Mouse (Mus musculus) megakaryocyte-erythroid progenitor cell, adult 5-6 weeks (primary cell): ENCODE data around the gene Gpc1. TPM values are rescaled to one million over a fixed set of nuclear protein-coding genes. Genes with fewer than 3 reads are reported as not detected.

Source experiments
- ATAC-seq: replicated peaks from 2 replicates; pipeline ENCODE4 v1.8.0; 2016; ENCODE audit warnings: mild to moderate bottlenecking, inconsistent platforms; ENCODE audit not compliant: severe bottlenecking, poor library complexity, low FRiP score, low TSS enrichment
- total RNA-seq, 2 experiments: library from RNA; stranded (forward) in 1 of 2; stranded (reverse) in 1 of 2; fragments of 200-1000, 215-1000 nt in 1 of 2; fragments of >200 nt in 1 of 2; fragmentation: Nextera tagmentation in 1 of 2; gene quantifications; 2 replicates each; pipeline ENCODE4 v1.2.3; 2014 to 2017

The Gpc1 gene
- total RNA-seq, 2 experiments from 2014 or later, result 0.80 to 1.2 TPM

- no peak for ATAC-seq
These were observed 866 bp downstream of the Gpc1 start for GRCm38 (mm10) chr1:92832011-92833010.

DNA sequence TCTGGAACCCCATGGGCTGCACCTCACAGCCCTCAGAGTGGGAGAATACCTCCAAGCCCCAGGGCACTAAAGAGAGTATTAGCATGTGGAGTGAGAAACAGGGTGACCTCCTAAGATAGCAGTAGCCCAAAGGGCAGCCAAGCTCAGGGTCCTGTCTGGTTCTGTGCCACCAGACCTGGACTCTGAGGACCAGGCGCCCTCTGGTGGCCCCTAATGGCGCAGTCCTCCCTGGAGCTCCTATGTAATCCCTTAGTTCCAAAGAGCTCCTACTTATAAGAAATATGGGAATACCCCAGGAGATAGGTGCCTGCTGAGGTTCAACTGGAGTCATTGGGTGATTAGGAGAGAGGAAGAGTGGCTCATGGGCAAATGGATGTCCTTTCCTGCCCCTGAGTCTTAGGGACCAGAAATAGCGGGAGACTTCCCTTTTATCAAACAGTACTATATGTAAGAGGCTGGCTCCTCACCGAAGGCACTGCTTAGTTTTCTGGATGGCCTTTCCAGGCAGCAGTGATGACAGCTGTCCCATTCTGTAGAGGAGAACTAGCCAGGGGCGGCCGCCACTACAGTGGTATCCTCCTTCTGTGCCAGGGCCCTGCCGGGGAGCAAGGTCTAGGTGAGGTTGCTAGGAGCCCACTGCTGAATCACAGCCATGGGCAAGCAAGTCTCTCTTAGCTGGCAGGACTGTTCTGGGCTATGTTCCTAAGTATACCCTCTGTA, 2.7 kb downstream of the Gpc1 start:
- ATAC-seq, result peak; percentile 62

DNA sequence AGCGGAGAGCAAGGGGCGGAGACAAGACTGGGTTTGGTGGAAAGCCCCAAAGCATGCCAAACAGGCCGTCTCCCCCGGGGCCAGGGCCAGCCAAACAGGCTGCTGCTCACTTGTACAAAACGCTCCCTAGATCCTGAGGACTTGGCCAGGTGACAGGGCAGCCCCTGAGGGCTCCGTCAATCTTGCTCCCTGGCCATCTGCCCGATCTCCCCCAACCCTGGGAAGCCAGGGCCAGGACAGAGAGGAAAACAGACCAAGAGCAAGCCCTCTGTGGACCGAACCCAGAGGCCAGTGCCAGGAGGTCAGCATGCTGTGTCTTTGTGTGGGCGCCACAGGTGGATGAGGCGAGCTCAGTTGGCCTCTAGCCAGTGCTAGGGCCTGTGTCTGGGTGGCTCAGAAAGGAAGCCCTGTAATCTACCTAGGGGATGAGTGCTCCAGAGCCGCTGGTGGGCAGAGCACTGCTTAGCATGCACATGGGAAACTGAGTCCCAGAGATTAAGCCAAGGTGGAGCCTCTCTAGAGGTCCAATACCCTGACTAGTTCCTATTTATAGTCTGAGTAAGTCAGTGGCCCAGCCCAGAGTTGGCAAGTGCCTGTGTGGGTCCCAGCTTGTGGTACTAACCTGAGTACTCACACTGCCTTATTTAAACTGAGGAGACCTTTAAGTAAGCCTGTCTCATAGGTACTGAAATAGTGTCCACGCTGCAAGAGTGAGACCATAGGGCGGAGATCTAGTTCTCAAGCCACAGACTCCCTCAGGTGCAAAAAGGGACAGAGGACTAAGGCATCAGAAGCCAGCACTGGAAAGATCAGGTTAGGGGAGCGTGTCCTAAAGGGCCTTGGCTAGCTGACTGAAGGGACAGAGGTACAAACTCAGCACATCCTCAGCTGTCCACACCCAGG, 6.7 kb downstream of the Gpc1 start:
- ATAC-seq, result no peak

DNA sequence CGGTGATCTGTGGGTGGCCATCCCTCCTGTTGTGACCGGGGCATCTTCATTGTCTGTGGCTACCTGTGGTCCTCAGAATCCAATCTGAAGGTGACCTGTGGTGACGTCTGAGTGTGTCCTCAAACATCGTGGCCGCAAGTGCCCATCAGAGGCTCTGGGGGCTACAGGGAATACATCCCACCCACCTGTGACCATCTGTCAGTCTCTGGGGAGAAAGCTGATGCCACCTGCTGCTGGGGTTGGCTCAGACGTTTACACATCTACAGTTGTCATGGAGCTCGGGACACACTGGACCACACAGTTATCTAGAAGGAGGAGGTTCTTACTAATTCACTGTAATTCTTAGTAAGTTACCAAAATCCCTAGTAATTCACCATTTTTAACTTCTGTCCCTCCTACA, 7.8 kb downstream of the Gpc1 start:
- ATAC-seq, result no peak

DNA sequence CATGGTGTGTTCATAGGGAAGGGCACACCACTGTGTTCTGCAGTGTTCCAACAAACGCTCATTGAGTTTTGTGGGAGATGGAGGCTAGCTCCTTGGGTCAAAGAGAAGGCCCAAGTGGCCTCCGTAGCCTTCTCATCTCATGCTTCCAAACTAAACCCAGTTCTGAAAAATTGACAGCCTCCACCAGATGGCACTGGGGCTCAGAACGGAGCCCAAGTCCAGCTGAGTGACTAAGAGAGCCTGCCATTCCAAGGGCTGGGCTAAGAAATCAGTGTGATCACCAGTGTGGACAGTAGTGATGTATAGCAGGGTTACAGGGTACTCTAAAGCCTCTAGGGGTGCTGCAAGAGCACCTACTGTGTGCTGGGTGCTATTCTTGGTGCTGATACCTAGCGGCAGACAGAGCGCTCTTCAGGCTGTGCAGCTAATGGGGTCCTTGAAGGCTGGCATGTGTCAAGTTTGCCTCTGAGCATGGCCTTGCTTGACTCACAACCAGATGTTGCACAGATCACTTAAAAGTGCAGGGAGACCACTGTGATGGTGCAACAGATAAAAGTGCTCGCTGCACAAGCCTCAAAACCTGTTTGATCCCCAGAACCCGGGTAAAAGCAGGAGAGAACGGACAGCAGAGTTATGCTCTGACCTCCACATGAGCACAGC, 8.9 kb downstream of the Gpc1 start:
- ATAC-seq, result no peak

- no peak for ATAC-seq
These were observed 10.0 kb downstream of the Gpc1 start for GRCm38 (mm10) chr1:92841427-92841826.

- no peak for ATAC-seq
These were observed 14.4 kb downstream of the Gpc1 start for GRCm38 (mm10) chr1:92845889-92846288.

DNA sequence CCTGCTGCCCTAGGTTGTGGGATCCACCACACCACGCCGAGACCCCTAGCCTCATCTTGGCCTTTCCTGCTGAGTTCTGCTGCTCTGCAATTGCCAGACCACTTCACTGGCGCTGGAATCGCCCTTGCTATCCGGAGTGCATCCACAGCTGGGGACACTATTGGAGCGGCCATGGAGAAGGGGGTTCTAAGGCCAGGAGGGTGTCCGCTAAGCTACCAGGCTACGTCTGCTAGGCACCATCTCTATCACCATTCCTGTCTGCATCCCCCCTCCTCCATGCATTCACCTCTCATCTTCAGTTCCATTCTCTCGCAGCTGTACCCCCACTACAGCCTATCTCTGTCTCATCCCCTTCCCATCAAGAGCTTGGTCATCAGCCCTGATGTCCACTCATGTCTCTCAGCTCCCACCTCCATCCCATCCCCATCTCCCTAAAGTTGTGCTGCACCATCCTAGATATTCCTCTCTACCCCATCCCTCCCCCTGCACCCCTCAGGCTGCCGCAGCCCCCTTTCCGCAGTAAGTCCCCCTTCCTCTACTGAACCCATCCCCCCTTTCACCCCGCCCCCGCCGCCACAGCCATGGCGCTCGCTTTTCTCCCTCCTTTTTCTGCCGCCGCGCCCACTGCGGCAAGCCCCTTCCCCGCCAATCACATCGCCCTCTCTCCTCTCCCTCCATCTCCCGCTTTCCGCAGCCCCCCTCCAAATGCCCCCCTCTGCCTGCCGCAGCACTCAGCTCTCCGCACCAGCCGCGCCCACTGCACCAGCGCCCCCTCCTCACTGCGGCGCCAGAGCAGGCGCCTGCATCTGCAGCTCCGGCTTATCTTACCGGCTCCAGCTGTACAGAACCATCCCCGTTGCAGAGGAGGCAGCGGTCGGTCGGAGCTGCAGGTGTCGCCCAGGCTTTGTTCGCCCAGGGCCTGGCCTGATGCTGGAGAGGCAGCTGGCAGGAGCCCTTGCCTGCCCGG, 16.7 kb downstream of the Gpc1 start:
- ATAC-seq, result 0 out of 2 replicates have a peak, but pooled peaks have one; percentile 38

DNA sequence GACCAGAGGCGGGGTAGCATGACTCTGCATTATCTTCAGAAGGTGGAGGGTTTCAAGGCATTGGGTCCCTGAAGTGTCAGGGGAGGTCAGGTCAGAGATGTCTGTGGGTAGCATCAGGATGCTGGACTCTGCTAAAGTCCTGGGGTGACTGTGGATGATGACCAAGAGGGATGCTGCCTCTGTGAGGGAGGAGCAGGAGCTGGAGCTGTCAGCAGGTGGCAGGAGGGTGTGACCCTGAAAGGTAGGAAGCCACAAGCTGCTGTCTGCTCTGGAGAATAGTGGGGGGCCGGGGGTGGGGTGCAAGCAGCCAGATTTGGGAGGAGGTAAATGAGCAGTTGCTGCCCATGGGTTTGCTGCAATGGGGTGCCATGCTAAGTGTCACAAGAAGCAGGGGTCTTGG, 18.0 kb downstream of the Gpc1 start:
- ATAC-seq, result 0 out of 2 replicates have a peak, but pooled peaks have one; percentile 29

DNA sequence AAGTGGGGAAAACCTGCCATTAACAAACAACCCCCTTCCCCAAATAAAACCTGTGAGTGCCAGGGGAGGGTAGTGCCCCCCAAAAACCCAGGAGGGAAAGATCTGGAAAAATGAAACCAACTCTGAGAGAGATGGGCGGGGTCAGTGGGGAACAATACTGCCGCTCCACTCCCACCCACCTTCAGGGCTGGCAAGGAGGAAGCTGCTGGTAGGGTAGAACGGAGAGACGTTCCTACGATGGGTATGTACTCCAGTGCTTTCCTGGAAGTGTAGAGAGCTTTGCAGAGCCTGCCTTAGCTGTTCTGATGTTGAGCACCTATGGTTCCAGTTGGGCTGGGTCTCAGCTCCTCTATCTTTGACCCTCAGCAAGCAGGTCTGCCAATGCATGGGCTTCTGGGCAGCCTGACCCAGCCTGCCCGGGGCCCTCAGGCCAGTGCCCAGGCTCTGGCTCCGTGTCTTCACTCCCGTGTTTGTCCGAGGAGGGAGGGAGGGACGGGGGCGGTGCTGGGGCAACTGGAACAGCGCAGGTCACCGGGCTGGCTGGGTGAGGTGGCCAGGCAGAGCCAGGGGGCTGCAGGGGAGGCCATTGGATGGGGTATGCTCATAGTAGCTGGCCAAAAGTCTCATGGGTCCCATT, 18.6 kb downstream of the Gpc1 start:
- ATAC-seq, result no peak; the same call in 1 of the 2 replicates

DNA sequence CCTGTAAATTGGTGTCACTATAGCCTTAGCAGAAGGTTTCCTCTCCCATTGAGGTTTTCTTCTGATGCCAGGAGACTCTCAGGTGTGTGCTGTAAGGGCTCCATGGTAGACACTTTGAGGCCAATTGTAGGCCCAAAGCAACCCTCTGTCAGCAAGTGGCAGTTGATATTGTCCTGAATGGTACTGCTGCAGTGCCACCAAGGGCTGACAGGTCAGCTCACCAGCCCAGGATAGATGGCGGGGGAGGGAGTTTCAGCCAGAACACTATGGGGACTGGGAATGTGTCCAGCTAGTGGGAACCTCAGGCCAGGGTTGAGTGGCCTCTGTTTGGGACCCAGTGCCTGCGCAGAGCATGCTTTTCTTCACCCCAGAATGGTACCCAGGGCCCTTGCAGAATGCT, 21.0 kb downstream of the Gpc1 start:
- no peak for ATAC-seq

GRCm38 (mm10) chr1:92861503-92861902, 30.1 kb downstream of the Gpc1 start:
- no peak for ATAC-seq

DNA sequence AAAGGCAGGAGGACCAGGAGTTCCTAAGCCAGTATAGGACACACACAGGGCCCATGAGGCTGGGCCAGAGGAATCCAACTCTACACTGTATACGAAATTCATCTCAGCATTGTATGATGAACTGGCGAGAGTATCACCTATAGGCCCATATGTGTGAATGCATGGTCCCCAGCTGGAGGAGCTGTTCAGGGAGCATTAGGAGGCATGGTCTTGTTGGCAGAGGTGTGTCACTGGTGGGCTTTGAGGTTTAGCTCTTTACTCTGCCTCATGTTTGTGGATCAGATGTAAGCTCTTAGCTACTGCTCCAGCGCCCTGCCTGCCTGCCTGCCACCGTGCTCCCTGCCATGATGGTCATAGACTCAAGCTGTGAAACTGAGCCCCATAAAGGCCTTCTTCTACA, 31.8 kb downstream of the Gpc1 start:
- no peak for ATAC-seq

DNA sequence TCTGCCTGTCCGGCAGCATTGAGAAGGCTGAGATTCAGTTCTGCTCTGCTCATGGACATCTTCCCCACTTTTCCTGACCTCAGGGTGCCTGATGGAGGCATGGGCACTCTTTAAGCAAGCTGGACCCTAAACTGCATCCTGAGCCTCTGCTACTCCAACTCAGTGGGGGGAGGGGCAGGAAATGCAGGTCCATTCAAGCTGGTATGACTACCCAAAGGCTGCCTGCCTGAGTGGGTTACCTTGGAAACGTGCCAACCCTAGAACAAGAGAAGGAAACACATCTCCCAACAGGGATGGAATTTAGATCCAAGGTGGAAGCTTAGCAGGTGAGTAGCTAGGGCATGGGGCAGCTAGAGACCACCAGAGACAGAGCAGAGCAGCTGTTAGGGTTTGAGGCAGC, 34.7 kb downstream of the Gpc1 start:
- no peak for ATAC-seq

DNA sequence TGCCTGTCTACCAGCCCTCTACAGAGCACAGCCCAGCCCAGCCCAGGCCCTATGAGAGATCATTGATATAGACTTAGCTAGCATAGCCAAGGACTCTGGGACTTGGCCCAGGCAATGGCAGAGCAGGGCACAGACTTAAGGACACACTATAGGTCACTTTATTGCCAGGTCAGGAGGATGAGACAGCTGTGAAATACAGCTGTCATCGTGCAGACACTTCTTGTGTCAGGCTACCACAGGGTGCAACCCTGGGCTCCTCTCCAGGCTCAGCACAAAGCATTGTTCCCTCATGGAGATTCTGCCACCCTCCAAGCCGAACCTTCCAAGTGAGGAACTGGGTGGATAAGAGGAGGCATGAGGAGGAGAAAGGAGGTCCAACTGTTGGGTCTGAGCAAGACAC, 38.5 kb downstream of the Gpc1 start:
- no peak for ATAC-seq

DNA sequence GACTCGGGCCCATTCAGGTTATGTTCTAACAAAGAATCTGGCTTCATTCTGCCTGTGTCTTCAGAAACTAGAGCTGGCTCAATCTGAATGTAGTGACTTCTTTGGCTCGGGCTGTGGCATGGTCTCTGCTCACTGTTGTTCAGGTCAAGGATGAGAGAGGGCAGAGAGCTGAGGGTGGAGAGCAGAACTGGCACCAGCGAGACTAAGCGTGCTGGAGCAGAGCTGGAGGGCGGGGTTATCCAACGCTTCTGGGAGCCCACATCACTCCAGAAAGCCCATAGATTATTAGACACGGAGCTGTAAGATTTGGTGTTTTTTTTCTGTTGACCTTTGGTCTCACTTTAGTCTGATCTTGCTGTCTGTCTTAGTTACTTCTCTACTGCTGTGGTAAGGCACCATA, 41.2 kb downstream of the Gpc1 start:
- no peak for ATAC-seq

DNA sequence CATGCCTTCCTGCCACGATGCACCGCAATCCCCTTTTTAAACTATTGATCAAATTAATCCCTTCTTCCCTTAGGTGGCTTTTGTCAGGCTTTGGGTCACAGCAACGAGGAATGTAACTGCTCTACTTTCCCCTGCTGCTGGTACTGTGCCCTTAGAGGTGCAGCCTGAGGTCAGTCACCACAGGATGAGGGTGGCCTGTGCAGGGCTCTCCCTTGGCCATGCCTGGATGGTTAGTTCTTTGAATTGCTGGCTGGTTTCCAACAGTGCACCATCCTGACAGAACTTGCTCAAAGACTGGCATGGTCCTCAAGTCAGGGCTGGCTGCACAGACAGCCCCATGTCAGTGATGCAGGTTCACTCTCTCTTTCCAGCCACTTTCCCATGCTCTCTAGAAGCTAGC, 42.6 kb downstream of the Gpc1 start:
- ATAC-seq, result no peak
